ENCODE assay signal across 22 mouse cellular contexts in the genomic region with DNA sequence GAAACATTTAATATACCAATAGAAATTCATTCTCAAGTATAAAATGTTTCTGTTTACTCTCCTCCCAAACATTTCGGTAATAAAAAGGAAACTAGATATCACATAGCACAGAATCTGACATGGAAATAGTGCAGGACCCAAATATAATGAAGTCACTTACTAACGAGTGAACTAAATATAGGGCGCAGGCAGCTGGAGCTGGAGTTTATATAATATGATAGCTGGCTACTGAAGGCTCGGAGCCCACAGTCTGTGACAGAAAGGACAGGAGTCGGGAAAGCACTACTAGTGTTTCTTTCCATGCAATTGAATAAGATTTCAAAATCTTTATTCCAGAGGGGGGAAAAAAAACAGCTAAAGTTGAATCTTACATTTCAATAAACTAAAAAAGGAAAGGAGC. TPM values are rescaled to one million over a fixed set of nuclear protein-coding genes. Genes with fewer than 3 reads are reported as not detected.
DNase-seq lines count a peak whose midpoint lies in the region; ATAC-seq lines count a peak whose summit lies in the region.
"Had no signal": no experiment of that assay in that cellular context is flagged by ENCODE, and none has a peak within 500 bp of the region (broad histone marks: within the 10 kb centered on the region; RNA-seq: fewer than 3 reads in every experiment).

No protein-coding gene starts in this region.

- H3K9me3 ChIP-seq in heart, embryonic 14.5 days (ENCODE audit: control insufficient read depth, low read length) = no peaks in the 10 kb centered on the region
- H3K9me3 ChIP-seq: forebrain, embryonic 13.5 days; hindbrain, embryonic 12.5 days; limb, embryonic 13.5 days had no signal

- ATAC-seq in heart, embryonic 14.5 days (ENCODE audit: insufficient number of reproducible peaks, insufficient read depth, low FRiP score, low read depth) = peak; percentile 57; the same call in 1 of the 2 replicates
- ATAC-seq: activated CD4-positive, CD25-positive, alpha-beta regulatory T cell, adult 4 months; forebrain, embryonic 13.5 days; inflammation-experienced regulatory T-cells, adult 6 months; lung, postnatal 0 days; midbrain, embryonic 16.5 days; Patski had no signal

- peak; percentile 12 for DNase-seq in gastrocnemius, postnatal 14 days
- no peak for DNase-seq in gastrocnemius, postnatal 10 days
- DNase-seq in left cerebral cortex, postnatal 14 days (ENCODE audit: low spot score in 2 of 2) = peak; percentile 21 to 26
- DNase-seq in left cerebral cortex, postnatal 36 days (ENCODE audit: low spot score in 2 of 2) = no peak
- peak; percentile 81 for DNase-seq in skeletal muscle tissue, adult 2 months (ENCODE audit: low read depth, low spot score)
- no peak for DNase-seq in retina, embryonic 14.5 days (ENCODE audit: low spot score)
- DNase-seq: adrenal gland, postnatal 36 days; cerebellum, adult 9-11 months; layer of hippocampus, postnatal 36 days; thymus, postnatal 14 days had no signal

- H3K27ac ChIP-seq in heart, embryonic 14.5 days (replicated peaks in 1 of 2; ENCODE audit: control insufficient read depth in 1 of 2, insufficient read depth in 1 of 2, low read depth in 2 of 2, low read length in 2 of 2) = peak overlapping the region; percentile 95 to 99
- H3K27ac ChIP-seq: forebrain, embryonic 13.5 days; hindbrain, embryonic 12.5 days; limb, embryonic 13.5 days; liver, embryonic 14.5 days had no signal

- intact Hi-C loops in gastrocnemius, postnatal 14 days (cut with DNase I; ENCODE audit: low total_unique reads) = no loop called here
- intact Hi-C loops in left cerebral cortex, postnatal 14 days (cut with DNase I) = no loop called here
- intact Hi-C loops in left cerebral cortex, postnatal 36 days (cut with DNase I) = no loop called here

- no peaks in the 10 kb centered on the region for H3K27me3 ChIP-seq in heart, embryonic 14.5 days (ENCODE audit: control insufficient read depth, insufficient read depth, low read length)
- H3K27me3 ChIP-seq: forebrain, embryonic 13.5 days; hindbrain, embryonic 12.5 days; limb, embryonic 13.5 days; Patski had no signal

- H3K9ac ChIP-seq in heart, embryonic 14.5 days (ENCODE audit: low read length) = peak overlapping the region; percentile 74
- H3K9ac ChIP-seq: forebrain, embryonic 13.5 days; hindbrain, embryonic 12.5 days; limb, embryonic 13.5 days; liver, embryonic 14.5 days had no signal

- no peak overlapping the region; a peak in 1 of 4 replicates for H3K4me3 ChIP-seq in heart, embryonic 14.5 days (ENCODE audit: control insufficient read depth in 1 of 2, insufficient read depth in 1 of 2, low read depth in 1 of 2, low read length in 2 of 2)
- H3K4me3 ChIP-seq: forebrain, embryonic 13.5 days; hindbrain, embryonic 12.5 days; limb, embryonic 13.5 days had no signal

- H3K4me2 ChIP-seq in heart, embryonic 14.5 days (ENCODE audit: low read length) = peak overlapping the region; percentile 58
- H3K4me2 ChIP-seq: forebrain, embryonic 13.5 days; hindbrain, embryonic 12.5 days; limb, embryonic 13.5 days had no signal

- peaks cover 15% of the 10 kb centered on the region for H3K36me3 ChIP-seq in heart, embryonic 14.5 days (ENCODE audit: control insufficient read depth, insufficient read depth, low read length)
- H3K36me3 ChIP-seq: hindbrain, embryonic 12.5 days had no signal

- 26% methylated on average over 5 of the region's 5 CpGs for WGBS in heart, embryonic 14.5 days

- H3K4me1 ChIP-seq in heart, embryonic 14.5 days (ENCODE audit: control insufficient read depth in 2 of 2, insufficient read depth in 2 of 2, low read length in 2 of 2) = peaks cover 10 to 43% of the 10 kb centered on the region in 2 experiments

RNA-seq across cellular contexts. Expression of a gene that starts 25.8 kb away (rescaled TPM):
- total RNA-seq in gastrocnemius, postnatal 14 days (2021) = 100 to 1,000 TPM; 142 to 158 TPM
- 100 to 1,000 TPM; 147 to 152 TPM for total RNA-seq in gastrocnemius, postnatal 10 days (2021)
- 10 to 100 TPM; 65.4 to 68.8 TPM for total RNA-seq in left cerebral cortex, postnatal 14 days (2021)
- total RNA-seq in left cerebral cortex, postnatal 36 days (2021) = 10 to 100 TPM; 88.0 to 94.2 TPM
- 72.7 and 74.0 TPM in 2 replicates for polyA plus RNA-seq in heart, embryonic 14.5 days (2014; fragmentation: Nextera tagmentation; extraction: Ambion mirVana)

RNA-seq across cellular contexts. Expression of a gene that starts 57.6 kb away (rescaled TPM):
- total RNA-seq in gastrocnemius, postnatal 14 days (2021) = 1 to 10 TPM; 1.0 to 1.5 TPM
- 1 to 10 TPM; 2.9 to 3.0 TPM for total RNA-seq in gastrocnemius, postnatal 10 days (2021)
- total RNA-seq in left cerebral cortex, postnatal 14 days (2021) = 100 to 1,000 TPM; 115 to 126 TPM
- 100 to 1,000 TPM; 120 to 121 TPM for total RNA-seq in left cerebral cortex, postnatal 36 days (2021)
- polyA plus RNA-seq in heart, embryonic 14.5 days (2014; fragmentation: Nextera tagmentation; extraction: Ambion mirVana) = 0.05 TPM in 1 of 2 replicates, not detected in the other
- total RNA-seq: megakaryocyte, adult 5-6 weeks had no signal
- polyA plus RNA-seq: large intestine, adult 2 months; Patski had no signal

Comparison
In these comparisons a context has a peak if more than half of its experiments do, and no peak if none do; other contexts are left out.
1. DNase-seq: peak in gastrocnemius, postnatal 14 days (single experiment), left cerebral cortex, postnatal 14 days (2 of 2) and skeletal muscle tissue, adult 2 months (single experiment); none in gastrocnemius, postnatal 10 days (single experiment), left cerebral cortex, postnatal 36 days (0 of 2) and retina, embryonic 14.5 days (single experiment).
2. RNA of a gene that starts 57.6 kb away (total RNA-seq): 115 to 126 TPM in left cerebral cortex, postnatal 14 days and 120 to 121 TPM in left cerebral cortex, postnatal 36 days; 2.9 to 3.0 TPM in gastrocnemius, postnatal 10 days and 1.0 to 1.5 TPM in gastrocnemius, postnatal 14 days; every median in the first group is over 10 times any median in the second.